Mouse (Mus musculus): Measurements from ENCODE around the gene Polr2h.
A peak's percentile ranks its signal among the peaks of the same experiment; 100 is the strongest.
"Not testable (repeated sequence)": the region's sequence is repeated elsewhere in the genome, so short reads cannot be mapped to it uniquely, and the experiment has no call there.

Polr2h gene

GRCm38 (mm10) chr16:20717181-20717977, at the start of gene Polr2h, which contains the start of gene Clcn2:
Gene Polr2h (plus strand): TSS chr16:20717665.
Gene Clcn2 (minus strand): TSS chr16:20717746.
- DNase-seq: peak; percentile 97

GRCm38 (mm10) chr16:20668013-20668412, 49.5 kb upstream of the Polr2h start, which contains the start of gene Eif4g1:
Gene Eif4g1 (plus strand): TSS chr16:20668313.
- DNase-seq: not testable (repeated sequence)

DNA sequence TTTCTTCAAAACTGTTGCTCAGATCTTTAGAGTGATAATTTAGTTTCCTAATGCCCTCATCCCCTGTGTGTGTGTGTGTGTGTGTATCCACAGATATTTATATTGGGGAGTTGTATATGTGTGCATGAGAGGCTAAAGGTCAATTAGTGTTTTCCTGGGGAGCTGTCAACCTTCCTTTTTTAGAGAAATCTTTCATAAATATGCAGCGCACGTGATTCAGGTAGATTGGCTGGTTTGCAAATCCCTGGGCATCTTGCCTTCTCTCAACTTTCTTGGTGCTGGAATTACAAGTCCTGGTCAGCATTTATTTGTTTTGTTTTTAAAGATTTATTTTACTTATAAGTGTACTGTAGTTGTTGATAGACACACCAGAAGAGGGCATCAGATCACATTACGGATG, 47.2 kb upstream of the Polr2h start:
- DNase-seq: no peak

DNA sequence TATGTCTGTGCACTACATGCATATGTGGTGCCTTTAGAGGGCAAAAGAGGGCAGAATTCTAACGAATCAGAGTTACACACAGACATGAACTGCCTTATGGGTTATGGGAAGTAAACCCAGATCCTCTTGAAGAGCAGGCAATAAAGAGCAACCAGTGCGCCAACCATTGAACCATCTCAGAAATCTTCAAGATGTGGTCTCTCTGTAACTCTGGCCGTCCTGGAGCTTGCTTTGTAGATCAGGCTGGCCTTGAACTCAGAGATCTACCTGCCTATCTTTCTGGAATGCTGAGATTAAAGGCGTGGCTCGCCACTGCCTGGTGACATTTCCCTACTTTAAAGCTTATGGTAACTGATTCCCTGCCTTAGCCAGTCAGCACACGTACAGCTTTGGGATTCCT, 45.6 kb upstream of the Polr2h start:
- no peak for DNase-seq

GRCm38 (mm10) chr16:20672500-20672902, 45.0 kb upstream of the Polr2h start:
- peak; percentile 95 for DNase-seq

- peak; percentile 61 for DNase-seq
These were observed 44.3 kb upstream of the Polr2h start for GRCm38 (mm10) chr16:20672965-20673705.

DNA sequence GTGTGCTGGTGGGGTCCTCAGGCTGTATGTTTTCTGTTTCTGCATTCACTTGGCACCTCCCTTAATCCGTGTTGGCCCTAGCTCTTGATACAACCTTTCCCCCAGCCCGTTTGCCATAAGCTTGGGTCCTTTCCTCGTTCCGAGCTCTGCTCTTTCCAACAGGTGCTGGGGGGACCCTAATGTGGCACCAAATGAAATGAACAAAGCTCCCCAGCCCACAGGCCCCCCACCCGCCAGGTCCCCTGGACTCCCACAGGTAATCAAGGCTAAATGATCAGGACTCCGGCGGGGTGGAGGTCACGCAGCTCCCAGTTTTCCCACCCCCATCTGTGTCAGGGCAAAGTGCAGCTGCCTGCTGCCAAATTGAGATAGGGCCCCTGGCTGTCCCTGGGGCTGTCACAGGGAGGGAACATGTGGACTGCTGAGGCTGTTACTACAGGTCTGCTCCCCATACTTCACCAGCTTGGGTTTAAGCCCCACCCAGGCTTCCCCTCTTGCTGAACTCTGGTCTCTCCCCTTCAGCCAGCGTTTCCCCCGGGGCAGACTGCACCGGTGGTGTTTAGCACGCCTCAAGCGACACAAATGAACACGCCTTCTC, 43.7 kb upstream of the Polr2h start:
- DNase-seq: peak; percentile 57

GRCm38 (mm10) chr16:20675213-20675612, 42.3 kb upstream of the Polr2h start:
- no peak for DNase-seq

DNA sequence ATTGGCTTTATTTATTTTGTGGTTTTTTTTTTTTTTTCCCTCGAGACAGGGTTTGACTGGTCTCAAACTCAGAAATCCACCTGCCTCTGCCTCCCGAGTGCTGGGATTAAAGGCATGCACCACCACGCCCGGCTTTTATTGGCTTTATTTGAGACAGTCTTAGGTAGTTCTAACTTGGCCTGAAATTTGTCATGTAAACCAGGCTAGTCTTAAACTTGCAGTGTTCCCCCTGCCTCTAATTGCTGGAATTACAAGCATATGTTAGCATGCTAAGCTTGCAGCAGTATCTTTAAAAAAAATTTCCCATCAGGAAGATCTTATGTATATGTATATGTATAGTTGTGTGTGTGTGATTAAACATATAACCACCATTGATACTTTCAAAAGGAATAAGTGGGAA, 40.8 kb upstream of the Polr2h start:
- no peak for DNase-seq

- DNase-seq: no peak
These were observed 40.1 kb upstream of the Polr2h start for GRCm38 (mm10) chr16:20677380-20677779.

- peak; percentile 77 for DNase-seq
These were observed 39.3 kb upstream of the Polr2h start for GRCm38 (mm10) chr16:20677974-20678675.

DNA sequence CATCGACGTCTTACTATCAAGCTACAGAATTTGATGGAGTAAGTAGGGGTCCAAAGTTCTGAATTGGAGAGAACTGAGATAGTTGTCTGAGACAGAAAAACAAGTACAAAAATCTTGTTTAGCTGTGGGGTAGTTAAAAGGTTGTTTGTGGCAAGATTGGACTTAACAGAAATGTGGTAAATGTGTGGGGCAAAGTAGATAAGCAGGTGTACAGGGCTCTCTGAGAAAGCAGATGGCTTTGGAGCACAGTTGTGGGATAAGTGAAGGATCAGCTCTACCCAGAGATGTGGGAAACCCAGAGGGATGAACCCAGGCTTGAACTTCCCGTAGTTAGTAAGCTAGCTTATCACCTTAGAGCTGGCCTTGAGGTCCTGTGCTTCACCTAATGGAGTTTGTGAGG, 26.7 kb upstream of the Polr2h start:
- no peak for DNase-seq

DNA sequence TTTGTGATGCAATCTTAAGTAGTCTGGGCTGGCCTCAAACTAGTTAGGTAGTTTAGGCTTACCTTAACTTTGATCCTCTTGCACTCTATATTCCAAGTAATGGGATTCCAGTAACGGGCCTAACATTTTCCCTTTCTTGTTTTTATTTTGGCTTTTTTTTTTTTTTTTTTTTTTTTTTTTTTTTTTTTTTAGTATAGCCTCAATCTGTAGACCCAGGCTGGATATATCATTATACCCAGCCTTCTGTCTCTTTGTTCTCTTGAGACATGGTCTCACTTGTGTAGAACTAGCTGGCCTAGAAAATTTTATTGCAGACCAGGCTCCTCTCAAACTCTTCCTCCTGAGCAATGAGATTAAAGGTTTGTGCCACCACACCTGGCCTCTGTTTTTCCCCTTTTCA, 25.8 kb upstream of the Polr2h start:
- no peak for DNase-seq

GRCm38 (mm10) chr16:20692241-20692965, 25.1 kb upstream of the Polr2h start:
- DNase-seq: peak; percentile 64

GRCm38 (mm10) chr16:20693111-20693701, 24.3 kb upstream of the Polr2h start, which contains the start of gene Fam131a:
Gene Fam131a (plus strand): TSS chr16:20693241.
- peak; percentile 95 for DNase-seq

DNA sequence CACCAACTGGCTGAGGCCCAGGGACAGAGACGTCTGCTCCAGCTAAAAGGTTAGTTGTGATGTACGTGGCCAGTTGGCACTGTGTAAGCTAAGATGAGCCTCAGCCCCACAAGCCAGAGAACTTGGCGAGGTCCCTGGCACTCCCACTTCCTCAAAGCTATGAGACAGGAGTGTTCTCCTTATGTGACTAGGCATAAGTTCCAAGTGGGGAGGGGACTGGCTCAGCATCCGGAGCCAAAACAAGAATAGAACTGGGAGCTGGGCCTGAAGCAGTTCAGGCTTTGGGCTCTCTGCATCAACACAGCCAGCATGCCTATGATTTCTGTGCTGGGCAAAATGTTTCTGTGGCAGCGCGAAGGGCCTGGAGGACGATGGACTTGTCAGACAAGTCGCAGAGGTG, 22.7 kb upstream of the Polr2h start:
- DNase-seq: peak; percentile 79

- peak; percentile 91 for DNase-seq
These were observed 21.7 kb upstream of the Polr2h start for GRCm38 (mm10) chr16:20695622-20696323.

DNA sequence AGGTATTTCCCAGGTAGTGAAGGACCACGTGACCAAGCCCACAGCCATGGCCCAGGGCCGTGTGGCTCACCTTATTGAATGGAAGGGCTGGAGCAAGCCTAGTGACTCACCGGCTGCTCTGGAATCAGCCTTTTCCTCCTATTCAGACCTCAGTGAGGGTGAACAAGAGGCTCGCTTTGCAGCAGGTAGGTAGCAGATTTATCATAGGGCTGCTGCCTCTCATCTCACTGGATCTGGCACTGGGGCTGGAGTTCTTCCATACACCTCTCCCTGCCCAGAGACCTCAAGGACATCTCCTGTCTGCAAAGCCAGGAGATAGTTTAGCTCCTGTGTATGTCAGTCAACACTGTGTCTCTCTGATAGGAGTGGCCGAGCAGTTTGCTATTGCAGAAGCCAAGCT, 18.2 kb upstream of the Polr2h start:
- peak; percentile 32 for DNase-seq

DNA sequence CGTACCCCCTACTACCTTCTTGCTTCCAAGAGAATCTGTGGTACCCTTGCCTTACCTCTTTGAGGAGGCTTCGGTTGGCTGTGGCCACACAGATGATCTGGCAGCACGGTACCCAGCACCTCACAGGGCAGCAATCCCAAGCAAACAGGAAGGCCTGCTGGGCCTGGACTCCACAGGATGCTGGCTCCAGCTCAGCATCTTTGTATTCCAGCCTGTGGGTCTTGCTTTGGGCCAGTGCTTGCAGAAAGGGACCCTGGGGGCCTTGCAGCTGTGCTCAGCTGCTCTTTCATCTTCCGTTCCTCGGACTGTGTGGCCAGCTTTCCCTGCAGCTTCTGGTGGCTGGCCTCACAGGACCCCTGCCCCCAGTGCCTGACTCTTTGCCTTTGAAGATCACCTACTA, 17.4 kb upstream of the Polr2h start:
- DNase-seq: peak; percentile 75

DNA sequence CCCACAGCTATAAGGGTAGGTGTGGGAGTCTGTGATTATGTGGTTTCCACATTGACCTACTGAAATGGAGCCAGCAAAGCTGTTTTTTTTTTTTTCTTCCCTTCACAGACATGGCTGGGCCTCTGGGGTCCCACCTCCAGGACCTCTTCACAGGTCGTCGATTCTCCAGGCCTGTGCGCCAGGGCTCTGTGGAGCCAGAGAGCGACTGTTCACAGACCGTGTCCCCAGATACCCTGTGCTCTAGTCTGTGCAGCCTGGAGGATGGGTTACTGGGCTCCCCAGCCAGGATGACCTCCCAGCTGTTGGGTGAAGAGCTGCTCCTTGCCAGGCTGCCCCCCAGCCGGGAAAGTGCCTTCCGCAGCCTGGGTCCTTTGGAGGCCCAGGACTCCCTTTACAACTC, 16.1 kb upstream of the Polr2h start:
- no peak for DNase-seq

Data from cerebellum, adult 9-10 months (tissue).